Mouse (Mus musculus): ENCODE data around the gene Epha2. TPM values are rescaled to one million over a fixed set of nuclear protein-coding genes. Genes with fewer than 3 reads are reported as not detected.
A peak's percentile ranks its signal among the peaks of the same experiment; 100 is the strongest.

Epha2 gene
- polyA plus RNA-seq, 1 experiment from 2014 or later, result 59.1 TPM

DNA sequence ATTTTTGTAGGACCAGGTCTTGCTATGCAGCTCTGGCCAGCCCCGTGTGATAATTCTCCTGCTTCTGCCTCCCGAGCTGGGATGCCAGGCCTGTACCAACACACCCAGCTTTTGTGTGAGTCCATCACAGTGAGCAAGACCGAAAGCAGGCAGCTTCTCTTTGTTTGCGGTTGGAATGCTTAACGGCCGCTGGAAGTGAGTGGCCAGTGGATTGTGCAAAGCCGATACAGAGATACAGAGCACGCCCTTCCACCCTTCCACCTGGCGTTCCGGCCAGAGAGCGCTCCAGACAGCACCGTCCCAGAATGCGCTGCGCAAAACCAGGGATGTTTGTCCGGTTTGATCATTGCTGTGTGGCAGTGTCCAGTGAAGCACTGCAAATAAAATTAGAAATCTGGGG, 21.7 kb upstream of the Epha2 start:
- ATAC-seq (peak; percentile 13), DNase-seq (ENCODE audit: low read depth, low spot score) (no peak)
- CTCF ChIA-PET, result interaction anchor here (1.0 to 1.4 kb wide), 3 partner anchors 12 to 127 kb away, joined by 3 to 5 read pairs (median 3); no protein-coding TSS in a partner anchor
- H3K27me3 ChIP-seq, result no peaks in the 10 kb centered on the region
- TF ChIP-seq CTCF (IDR thresholded peaks at IDR 0.05), result no peak
- in situ Hi-C loops (cut with MboI; ENCODE audit: low pct_unique_long_range_greater_than_20kb), result loop anchor here (5.0 to 25.0 kb wide), 3 partner anchors 33 to 283 kb away; no protein-coding TSS in a partner anchor
- POLR2A ChIA-PET, result interaction anchor here (0.7 to 1.4 kb wide), 3 partner anchors 24 to 33 kb away, joined by 5 to 10 read pairs (median 6); no protein-coding TSS in a partner anchor

DNA sequence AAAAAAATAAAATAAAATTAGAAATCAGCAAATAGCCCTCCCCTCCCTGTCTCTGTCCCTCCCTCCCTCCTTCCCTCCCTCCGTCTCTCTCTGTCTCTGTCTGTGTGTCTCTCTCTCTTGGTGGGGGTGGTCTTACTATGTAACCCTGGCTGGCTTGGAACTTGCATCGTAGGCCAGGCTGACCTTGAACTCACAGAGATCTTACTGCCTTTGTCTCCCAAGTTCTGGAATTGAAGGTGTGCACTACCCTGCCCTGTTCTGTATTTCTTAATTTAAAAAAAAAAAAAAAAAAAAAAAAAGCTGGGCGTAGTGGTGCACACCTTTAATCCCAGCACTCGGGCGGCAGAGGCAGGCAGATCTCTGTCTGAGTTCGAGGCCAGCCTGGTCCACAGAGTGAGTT, 21.3 kb upstream of the Epha2 start:
- in situ Hi-C loops (cut with MboI; ENCODE audit: low pct_unique_long_range_greater_than_20kb), result loop anchor here (5.0 to 25.0 kb wide), 3 partner anchors 33 to 283 kb away; no protein-coding TSS in a partner anchor
- no peak for DNase-seq (ENCODE audit: low read depth, low spot score)
- no peak for TF ChIP-seq CTCF (IDR thresholded peaks at IDR 0.05)
- ChIA-PET CTCF (no interaction called here), POLR2A (interaction anchor here (0.6 to 1.8 kb wide), 4 partner anchors 23 to 170 kb away, joined by 3 to 10 read pairs (median 6); no protein-coding TSS in a partner anchor)
- H3K27me3 ChIP-seq, result no peaks in the 10 kb centered on the region
- ATAC-seq, result no peak

- in situ Hi-C loops (cut with MboI; ENCODE audit: low pct_unique_long_range_greater_than_20kb), result loop anchor here (25.0 kb wide), 1 partner anchor 282 kb away; no protein-coding TSS in a partner anchor
- TF ChIP-seq CTCF (IDR thresholded peaks at IDR 0.05), result no peak
- ChIA-PET CTCF (no interaction called here), POLR2A (interaction anchor here (0.6 to 1.8 kb wide), 4 partner anchors 22 to 170 kb away, joined by 3 to 7 read pairs (median 4); no protein-coding TSS in a partner anchor)
- no peaks in the 10 kb centered on the region for H3K27me3 ChIP-seq
- no peak for DNase-seq (ENCODE audit: low read depth, low spot score)
- no peak for ATAC-seq
Observed at GRCm38 (mm10) chr4:141280471-141280870, 20.6 kb upstream of the Epha2 start.

- DNase-seq (ENCODE audit: low read depth, low spot score), result no peak
- in situ Hi-C loops (cut with MboI; ENCODE audit: low pct_unique_long_range_greater_than_20kb), result loop anchor here (25.0 kb wide), 1 partner anchor 281 kb away; no protein-coding TSS in a partner anchor
- ChIA-PET CTCF (interaction anchor here (0.7 kb wide), 1 partner anchor 22 kb away, joined by 5 read pairs; no protein-coding TSS in a partner anchor), POLR2A (interaction anchor here (1.1 to 1.8 kb wide), 2 partner anchors 21 to 28 kb away, joined by 4 to 7 read pairs; no protein-coding TSS in a partner anchor)
- ATAC-seq, result no peak
- no peaks in the 10 kb centered on the region for H3K27me3 ChIP-seq
- no peak for TF ChIP-seq CTCF (IDR thresholded peaks at IDR 0.05)
Observed at GRCm38 (mm10) chr4:141281153-141281552, 19.9 kb upstream of the Epha2 start.

GRCm38 (mm10) chr4:141281578-141281977, 19.5 kb upstream of the Epha2 start:
- POLR2A ChIA-PET, result interaction anchor here (1.1 to 1.8 kb wide), 2 partner anchors 21 to 28 kb away, joined by 4 to 7 read pairs; no protein-coding TSS in a partner anchor
- no peak for TF ChIP-seq CTCF (IDR thresholded peaks at IDR 0.05)
- DNase-seq (ENCODE audit: low read depth, low spot score), result no peak
- ATAC-seq, result no peak
- no peaks in the 10 kb centered on the region for H3K27me3 ChIP-seq
- CTCF ChIA-PET, result interaction anchor here (0.7 kb wide), 1 partner anchor 21 kb away, joined by 5 read pairs; no protein-coding TSS in a partner anchor
- in situ Hi-C loops (cut with MboI; ENCODE audit: low pct_unique_long_range_greater_than_20kb), result loop anchor here (25.0 kb wide), 1 partner anchor 281 kb away; no protein-coding TSS in a partner anchor

DNA sequence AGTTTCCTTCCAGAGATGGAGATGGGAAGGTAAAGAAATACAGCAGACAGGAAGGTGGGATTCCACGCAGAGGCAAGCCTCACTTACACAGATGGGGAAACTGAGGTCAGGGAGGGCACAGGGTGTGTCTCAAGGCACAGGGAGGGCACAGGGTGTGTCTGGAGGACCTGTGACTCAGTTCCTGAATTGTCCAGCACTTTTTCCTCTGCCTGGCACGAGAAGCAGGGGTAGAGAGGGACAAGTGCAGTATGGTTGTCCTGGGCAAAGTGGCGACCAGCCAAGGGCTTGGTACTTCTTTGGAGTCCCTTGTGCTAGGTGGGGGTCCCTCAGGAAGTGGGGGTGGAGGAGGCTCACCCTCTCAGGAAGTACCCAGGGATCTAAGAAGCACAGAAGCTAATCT, 19.0 kb upstream of the Epha2 start:
- ATAC-seq (no peak), DNase-seq (ENCODE audit: low read depth, low spot score) (no peak)
- POLR2A ChIA-PET, result no interaction called here
- in situ Hi-C loops (cut with MboI; ENCODE audit: low pct_unique_long_range_greater_than_20kb), result loop anchor here (25.0 kb wide), 1 partner anchor 280 kb away; no protein-coding TSS in a partner anchor
- no peaks in the 10 kb centered on the region for H3K27me3 ChIP-seq
- CTCF ChIA-PET, result interaction anchor here (1.4 kb wide), 1 partner anchor 20 kb away, joined by 3 read pairs; no protein-coding TSS in a partner anchor
- no peak for TF ChIP-seq CTCF (IDR thresholded peaks at IDR 0.05)

- H3K27me3 ChIP-seq, result no peaks in the 10 kb centered on the region
- TF ChIP-seq CTCF (IDR thresholded peaks at IDR 0.05), result no peak
- ChIA-PET CTCF (interaction anchor here (1.4 kb wide), 1 partner anchor 20 kb away, joined by 3 read pairs; no protein-coding TSS in a partner anchor), POLR2A (no interaction called here)
- DNase-seq (ENCODE audit: low read depth, low spot score) (no peak), ATAC-seq (no peak)
- in situ Hi-C loops (cut with MboI; ENCODE audit: low pct_unique_long_range_greater_than_20kb), result loop anchor here (25.0 kb wide), 1 partner anchor 280 kb away; no protein-coding TSS in a partner anchor
Observed at GRCm38 (mm10) chr4:141282623-141283022, 18.4 kb upstream of the Epha2 start.

- CTCF ChIA-PET, result interaction anchor here (1.4 kb wide), 1 partner anchor 19 kb away, joined by 3 read pairs; no protein-coding TSS in a partner anchor
- POLR2A ChIA-PET, result interaction anchor here (0.6 kb wide), 1 partner anchor 213 kb away, joined by 4 read pairs; no protein-coding TSS in a partner anchor
- in situ Hi-C loops (cut with MboI; ENCODE audit: low pct_unique_long_range_greater_than_20kb), result loop anchor here (25.0 kb wide), 1 partner anchor 279 kb away; no protein-coding TSS in a partner anchor
- no peaks in the 10 kb centered on the region for H3K27me3 ChIP-seq
- no peak for DNase-seq (ENCODE audit: low read depth, low spot score)
- no peak for TF ChIP-seq CTCF (IDR thresholded peaks at IDR 0.05)
- no peak for ATAC-seq
Observed at GRCm38 (mm10) chr4:141283176-141283878, 17.7 kb upstream of the Epha2 start.

GRCm38 (mm10) chr4:141283879-141284411, 17.1 kb upstream of the Epha2 start:
- ATAC-seq, result no peak
- POLR2A ChIA-PET, result interaction anchor here (0.6 kb wide), 1 partner anchor 214 kb away, joined by 4 read pairs; no protein-coding TSS in a partner anchor

GRCm38 (mm10) chr4:141284486-141284885, 16.6 kb upstream of the Epha2 start:
- no peaks in the 10 kb centered on the region for H3K27me3 ChIP-seq
- in situ Hi-C loops (cut with MboI; ENCODE audit: low pct_unique_long_range_greater_than_20kb), result loop anchor here (25.0 kb wide), 1 partner anchor 278 kb away; no protein-coding TSS in a partner anchor
- POLR2A ChIA-PET, result interaction anchor here (0.6 kb wide), 1 partner anchor 214 kb away, joined by 4 read pairs; no protein-coding TSS in a partner anchor
- CTCF ChIA-PET, result no interaction called here
- ATAC-seq (no peak), DNase-seq (ENCODE audit: low read depth, low spot score) (no peak)
- no peak for TF ChIP-seq CTCF (IDR thresholded peaks at IDR 0.05)

More at GRCm38 (mm10) chr4:141283879-141284411, 17.1 kb upstream of the Epha2 start:
- in situ Hi-C loops (cut with MboI; ENCODE audit: low pct_unique_long_range_greater_than_20kb), result loop anchor here (25.0 kb wide), 1 partner anchor 278 kb away; no protein-coding TSS in a partner anchor
- no peak for DNase-seq (ENCODE audit: low read depth, low spot score)
- no peaks in the 10 kb centered on the region for H3K27me3 ChIP-seq
- TF ChIP-seq CTCF (IDR thresholded peaks at IDR 0.05), result no peak
- CTCF ChIA-PET, result interaction anchor here (1.4 kb wide), 1 partner anchor 18 kb away, joined by 3 read pairs; no protein-coding TSS in a partner anchor
